Mouse (Mus musculus): Measurements from ENCODE around the gene Gm20388. TPM values are rescaled to one million over a fixed set of nuclear protein-coding genes. Genes with fewer than 3 reads are reported as not detected.

The Gm20388 gene
- total and polyA plus RNA-seq, 2 experiments from 2014 or later: 51.3 TPM; not detected in 1

- no peak for DNase-seq
- H3K27me3 ChIP-seq (ENCODE audit: insufficient read depth, low read length): no peaks in the 10 kb centered on the region
- H3K4me3 ChIP-seq (ENCODE audit: low read depth, low read length): no peak overlapping the region
- WGBS: 74% methylated on average over 7 of the region's 7 CpGs
- TF ChIP-seq CTCF (IDR thresholded peaks at IDR 0.05; ENCODE audit: low read depth): no peak
- no peaks in the 10 kb centered on the region for H3K36me3 ChIP-seq (ENCODE audit: insufficient read depth)
- H3K4me2 ChIP-seq (ENCODE audit: low read depth): no peak overlapping the region
- H3K4me1 ChIP-seq (ENCODE audit: insufficient read depth): no peaks in the 10 kb centered on the region
- no peaks in the 10 kb centered on the region for H3K9me3 ChIP-seq (ENCODE audit: low read length)
- no peak overlapping the region for H3K27ac ChIP-seq (ENCODE audit: low read depth, low read length)
- ATAC-seq: no peak
- H3K9ac ChIP-seq: no peak overlapping the region
Observed at GRCm38 (mm10) chr8:122099711-122100220, 2189.1 kb downstream of the Gm20388 start.

GRCm38 (mm10) chr8:122101816-122102215, 2191.2 kb downstream of the Gm20388 start:
- H3K4me2 ChIP-seq (ENCODE audit: low read depth): no peak overlapping the region
- H3K27me3 ChIP-seq (ENCODE audit: insufficient read depth, low read length): no peaks in the 10 kb centered on the region
- no peak for TF ChIP-seq CTCF (IDR thresholded peaks at IDR 0.05; ENCODE audit: low read depth)
- DNase-seq (no peak), ATAC-seq (no peak)
- WGBS: 64% methylated on average over 5 of the region's 5 CpGs
- no peak overlapping the region for H3K9ac ChIP-seq
- H3K27ac ChIP-seq (ENCODE audit: low read depth, low read length): no peak overlapping the region
- no peaks in the 10 kb centered on the region for H3K9me3 ChIP-seq (ENCODE audit: low read length)
- peaks cover 6% of the 10 kb centered on the region; the same call in 1 of the 2 replicates for H3K4me1 ChIP-seq (ENCODE audit: insufficient read depth)
- H3K4me3 ChIP-seq (ENCODE audit: low read depth, low read length): no peak overlapping the region
- no peaks in the 10 kb centered on the region for H3K36me3 ChIP-seq (ENCODE audit: insufficient read depth)

- no peak overlapping the region for H3K4me3 ChIP-seq (ENCODE audit: low read depth, low read length)
- DNase-seq (no peak), ATAC-seq (no peak)
- H3K4me2 ChIP-seq (ENCODE audit: low read depth): no peak overlapping the region
- WGBS: 30% methylated on average over 8 of the region's 8 CpGs
- no peaks in the 10 kb centered on the region for H3K9me3 ChIP-seq (ENCODE audit: low read length)
- no peak overlapping the region for H3K27ac ChIP-seq (ENCODE audit: low read depth, low read length)
- H3K9ac ChIP-seq: no peak overlapping the region
- no peaks in the 10 kb centered on the region for H3K36me3 ChIP-seq (ENCODE audit: insufficient read depth)
- no peak for TF ChIP-seq CTCF (IDR thresholded peaks at IDR 0.05; ENCODE audit: low read depth)
- peaks cover 6% of the 10 kb centered on the region; the same call in 1 of the 2 replicates for H3K4me1 ChIP-seq (ENCODE audit: insufficient read depth)
- no peaks in the 10 kb centered on the region for H3K27me3 ChIP-seq (ENCODE audit: insufficient read depth, low read length)
Observed at GRCm38 (mm10) chr8:122102286-122102685, 2191.6 kb downstream of the Gm20388 start.

- Histone ChIP-seq H3K4me2 (ENCODE audit: low read depth) (no peak overlapping the region), H3K36me3 (ENCODE audit: insufficient read depth) (no peaks in the 10 kb centered on the region), H3K4me1 (ENCODE audit: insufficient read depth) (peaks cover 6% of the 10 kb centered on the region; the same call in 1 of the 2 replicates), H3K9me3 (ENCODE audit: low read length) (no peaks in the 10 kb centered on the region), H3K9ac (no peak overlapping the region), H3K27ac (ENCODE audit: low read depth, low read length) (no peak overlapping the region), H3K4me3 (ENCODE audit: low read depth, low read length) (no peak overlapping the region), H3K27me3 (ENCODE audit: insufficient read depth, low read length) (no peaks in the 10 kb centered on the region)
- no peak for ATAC-seq
- no peak for DNase-seq
- 74% methylated on average over 9 of the region's 9 CpGs for WGBS
- TF ChIP-seq CTCF (IDR thresholded peaks at IDR 0.05; ENCODE audit: low read depth): no peak
Observed at GRCm38 (mm10) chr8:122103241-122103640, 2192.6 kb downstream of the Gm20388 start.

- 60% methylated on average over 4 of the region's 4 CpGs for WGBS
- ATAC-seq: no peak
- no peaks in the 10 kb centered on the region for H3K36me3 ChIP-seq (ENCODE audit: insufficient read depth)
- H3K27me3 ChIP-seq (ENCODE audit: insufficient read depth, low read length): no peaks in the 10 kb centered on the region
- peaks cover 6% of the 10 kb centered on the region; the same call in 1 of the 2 replicates for H3K4me1 ChIP-seq (ENCODE audit: insufficient read depth)
- no peak overlapping the region for H3K9ac ChIP-seq
- H3K4me2 ChIP-seq (ENCODE audit: low read depth): no peak overlapping the region
- H3K9me3 ChIP-seq (ENCODE audit: low read length): no peaks in the 10 kb centered on the region
- no peak overlapping the region for H3K4me3 ChIP-seq (ENCODE audit: low read depth, low read length)
- no peak for TF ChIP-seq CTCF (IDR thresholded peaks at IDR 0.05; ENCODE audit: low read depth)
- no peak overlapping the region for H3K27ac ChIP-seq (ENCODE audit: low read depth, low read length)
- no peak for DNase-seq
Observed at GRCm38 (mm10) chr8:122104658-122105057, 2194.0 kb downstream of the Gm20388 start.

- Histone ChIP-seq H3K4me1 (ENCODE audit: insufficient read depth) (peaks cover 6% of the 10 kb centered on the region; the same call in 1 of the 2 replicates), H3K9me3 (ENCODE audit: low read length) (no peaks in the 10 kb centered on the region), H3K4me3 (ENCODE audit: low read depth, low read length) (no peak overlapping the region), H3K36me3 (ENCODE audit: insufficient read depth) (no peaks in the 10 kb centered on the region), H3K4me2 (ENCODE audit: low read depth) (no peak overlapping the region), H3K27ac (ENCODE audit: low read depth, low read length) (no peak overlapping the region), H3K27me3 (ENCODE audit: insufficient read depth, low read length) (no peaks in the 10 kb centered on the region), H3K9ac (no peak overlapping the region)
- DNase-seq (peak; percentile 70), ATAC-seq (peak; percentile 60; the same call in 1 of the 2 replicates)
- WGBS: 43% methylated on average over 9 of the region's 9 CpGs
- no peak for TF ChIP-seq CTCF (IDR thresholded peaks at IDR 0.05; ENCODE audit: low read depth)
Observed at GRCm38 (mm10) chr8:122106270-122106669, 2195.6 kb downstream of the Gm20388 start.

GRCm38 (mm10) chr8:122110240-122110866, 2199.7 kb downstream of the Gm20388 start:
- DNase-seq: no peak
- ATAC-seq: peak; percentile 27; the same call in 1 of the 2 replicates
- 68% methylated on average over 20 of the region's 20 CpGs for WGBS

More at GRCm38 (mm10) chr8:122110240-122110866, 2199.7 kb downstream of the Gm20388 start:
- no peak overlapping the region for H3K4me3 ChIP-seq (ENCODE audit: low read depth, low read length)
- no peak overlapping the region for H3K9ac ChIP-seq
- peaks cover 6% of the 10 kb centered on the region; the same call in 1 of the 2 replicates for H3K4me1 ChIP-seq (ENCODE audit: insufficient read depth)
- H3K9me3 ChIP-seq (ENCODE audit: low read length): no peaks in the 10 kb centered on the region
- TF ChIP-seq CTCF (IDR thresholded peaks at IDR 0.05; ENCODE audit: low read depth): no peak
- H3K4me2 ChIP-seq (ENCODE audit: low read depth): no peak overlapping the region
- H3K27me3 ChIP-seq (ENCODE audit: insufficient read depth, low read length): no peaks in the 10 kb centered on the region
- peak overlapping the region; percentile 40; the same call in 1 of the 2 replicates for H3K27ac ChIP-seq (ENCODE audit: low read depth, low read length)
- H3K36me3 ChIP-seq (ENCODE audit: insufficient read depth): no peaks in the 10 kb centered on the region

Data from forebrain, postnatal 0 days (tissue).